In the genomic region with DNA sequence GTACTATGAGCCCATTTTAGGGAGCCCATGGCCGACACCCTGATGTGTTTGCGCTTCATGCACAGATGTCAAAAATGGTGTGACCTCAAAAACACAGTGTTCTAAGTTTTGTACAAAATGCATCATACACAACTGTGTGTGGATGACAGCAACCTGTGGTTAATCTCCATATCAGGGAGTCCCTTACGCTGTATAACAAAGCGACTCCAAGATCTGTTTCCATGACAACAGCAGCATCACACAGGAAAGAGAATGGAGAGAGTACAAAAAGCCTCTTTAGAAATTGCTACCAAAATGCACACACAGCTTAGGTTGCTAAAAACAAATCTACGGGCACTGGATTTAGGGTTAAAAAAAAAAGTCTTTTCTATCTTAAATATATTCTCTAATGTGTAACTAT, we compare ENCODE assay signal across 13 mouse cellular contexts.
DNase-seq lines count a peak whose midpoint lies in the region; ATAC-seq and TF ChIP-seq lines count a peak whose summit lies in the region.
"Had no signal": no experiment of that assay in that cellular context is flagged by ENCODE, and none has a peak within 500 bp of the region (broad histone marks: within the 10 kb centered on the region; RNA-seq: fewer than 3 reads in every experiment).

No protein-coding gene starts in this region.

- DNase-seq in frontal cortex, postnatal 14 days (ENCODE audit: low spot score in 2 of 2) = no peak
- DNase-seq in CD4-positive helper T cell, adult 2 months (ENCODE audit: low read depth, low spot score) = peak; percentile 60
- peak; percentile 87 for DNase-seq in brain, embryonic 14.5 days (ENCODE audit: low read depth)
- no peak for DNase-seq in left cerebral cortex, postnatal 10 days (ENCODE audit: extremely low spot score in 1 of 2, low spot score in 2 of 2)
- DNase-seq in kidney, postnatal 10 days = no peak
- DNase-seq in heart, adult 11 months = no peak
- DNase-seq: adrenal gland, adult 8-10 months; cerebellum, postnatal 10 days; kidney, adult 9 months; liver, embryonic 13.5 days; right cerebral cortex, postnatal 4 days had no signal

- intact Hi-C loops in left cerebral cortex, postnatal 10 days (cut with DNase I) = no loop called here

- peak; percentile 72 for ATAC-seq in frontal cortex, adult (ENCODE audit: low TSS enrichment)
- peak; percentile 77 for ATAC-seq in inflammation-experienced regulatory T-cells, adult 6 months

- no peak for TF ChIP-seq CTCF in brain, embryonic 14.5 days (IDR thresholded peaks at IDR 0.05; ENCODE audit: borderline replicate concordance, extremely low read depth, insufficient read depth, insufficient read length)

- no peak for TF ChIP-seq POLR2A in brain, embryonic 14.5 days (IDR thresholded peaks at IDR 0.05; ENCODE audit: borderline replicate concordance, extremely low read depth, insufficient read depth, insufficient read length, poor library complexity, severe bottlenecking)

Comparison
In these comparisons a context has a peak if more than half of its experiments do, and no peak if none do; other contexts are left out.
1. DNase-seq: peak in CD4-positive helper T cell, adult 2 months (single experiment) and brain, embryonic 14.5 days (single experiment); none in frontal cortex, postnatal 14 days (0 of 2), left cerebral cortex, postnatal 10 days (0 of 2), kidney, postnatal 10 days (single experiment) and heart, adult 11 months (single experiment).